Mouse (Mus musculus) thymus, adult 2 months (tissue): ENCODE results near the gene Dapk2.

Source experiments
- CTCF ChIP-seq: fragments of 200-500 bp; IDR thresholded peaks from 2 replicates; pipeline ENCODE4 v1.5.1; 2012; ENCODE audit warnings: mild to moderate bottlenecking, control low read depth, low read length, moderate library complexity, borderline replicate concordance; ENCODE audit not compliant: control insufficient read depth, poor library complexity, insufficient read depth; ENCODE audit errors: extremely low read depth
- POLR2A ChIP-seq: fragments of 200-500 bp; IDR thresholded peaks from 2 replicates; pipeline ENCODE4 v1.6.1; 2012; ENCODE audit warnings: mild to moderate bottlenecking, low read length, control low read depth, moderate library complexity; ENCODE audit not compliant: control insufficient read depth, poor library complexity, insufficient read depth; ENCODE audit errors: extremely low read depth

DNA sequence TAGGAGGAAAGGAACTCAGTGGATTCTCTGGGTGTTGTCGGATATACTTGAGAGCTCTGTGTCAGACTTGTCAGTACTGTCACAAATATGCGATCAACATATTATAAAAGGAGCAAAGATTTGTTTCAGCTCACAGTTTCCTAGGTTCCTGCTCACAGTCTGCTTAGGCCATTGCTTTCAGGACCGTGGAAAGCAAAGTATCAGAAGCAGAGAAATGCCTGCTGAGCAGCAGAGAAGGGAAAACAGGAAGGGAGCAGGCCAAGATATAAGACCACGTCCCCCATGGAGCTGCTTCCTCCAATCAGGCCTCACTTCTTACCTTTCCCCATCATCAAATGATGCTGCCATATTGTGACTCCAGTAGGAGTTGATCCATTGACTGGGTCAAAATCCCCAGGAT, 140.8 kb downstream of the Dapk2 start:
- TF ChIP-seq CTCF (no peak), POLR2A (no peak)
